Mouse (Mus musculus) hindbrain, embryonic 10.5 days (tissue): ENCODE data around the gene Oog2. TPM values are rescaled to one million over a fixed set of nuclear protein-coding genes. Genes with fewer than 3 reads are reported as not detected.
"Not testable (repeated sequence)": the region's sequence is repeated elsewhere in the genome, so short reads cannot be mapped to it uniquely, and the experiment has no call there.

Experiments
- DNase-seq: peaks from one replicate; pipeline ENCODE4 v3.0.0-alpha.2; 2017; ENCODE audit warnings: low spot score
- H3K27ac ChIP-seq: fragments of 300-500 bp; sonication (generic); 2 replicates; pipeline ENCODE4 v1.5.1; 2016; ENCODE audit warnings: mild to moderate bottlenecking, moderate library complexity
- H3K27me3 ChIP-seq: fragments of 300-500 bp; sonication (generic); 2 replicates; pipeline ENCODE4 v1.6.1; 2016; ENCODE audit warnings: mild to moderate bottlenecking; ENCODE audit not compliant: poor library complexity, insufficient read depth, severe bottlenecking
- H3K36me3 ChIP-seq: fragments of 300-500 bp; sonication (generic); 2 replicates; pipeline ENCODE4 v1.6.1; 2016; ENCODE audit warnings: mild to moderate bottlenecking, moderate library complexity
- H3K4me1 ChIP-seq: fragments of 300-500 bp; sonication (generic); replicated peaks from 2 replicates; pipeline ENCODE4 v1.6.1; 2016; ENCODE audit warnings: mild to moderate bottlenecking
- H3K4me3 ChIP-seq: fragments of 300-500 bp; sonication (generic); 2 replicates; pipeline ENCODE4 v1.5.1; 2016; ENCODE audit warnings: mild to moderate bottlenecking, moderate library complexity
- H3K9me3 ChIP-seq: fragments of 300-500 bp; sonication (generic); 2 replicates; pipeline ENCODE4 v1.6.1; 2016; ENCODE audit warnings: mild to moderate bottlenecking, moderate library complexity
- WGBS: fragments of 180-500 bp; shearing (Covaris S2); methylation state at CpG from one replicate; pipeline ENCODE4 v1.1.7; 2016; 5-methylcytosine and 5-hydroxymethylcytosine counted together
- polyA plus RNA-seq: library from polyadenylated mRNA; unstranded; fragments of >200 nt; fragmentation: Nextera tagmentation; extraction: Ambion mirVana; gene quantifications from 2 replicates; pipeline ENCODE4 v1.2.1, GENCODE M21; 2016

The Oog2 gene
- polyA plus RNA-seq = not detected in 2 replicates

DNA sequence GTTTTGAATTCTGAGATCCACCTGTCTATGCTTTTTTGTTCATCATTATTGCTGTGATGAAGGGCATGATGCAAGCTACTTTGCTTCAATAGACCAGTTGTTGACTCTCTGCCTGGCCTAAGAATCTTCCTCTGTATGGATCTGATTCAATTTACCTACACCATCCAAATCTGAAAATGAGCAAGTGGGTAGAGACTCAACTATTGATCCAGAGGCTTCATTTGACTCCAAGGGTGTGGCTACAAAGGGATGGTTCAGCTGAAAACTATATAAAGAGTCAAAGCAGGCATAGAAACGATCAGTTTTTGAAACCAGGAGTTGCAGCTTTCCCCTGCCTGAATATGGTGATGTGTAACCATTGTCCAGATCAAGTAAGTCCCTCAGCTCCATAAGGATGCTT is at the start of gene Oog2:
Oog2 (plus strand) TSS at position 301 of the 400 bp plus-strand sequence.
- H3K36me3 ChIP-seq = no peaks in the 10 kb centered on the region
- peaks cover 57% of the 10 kb centered on the region for H3K9me3 ChIP-seq
- H3K27me3 ChIP-seq = no peaks in the 10 kb centered on the region
- no peak for DNase-seq
- WGBS = 55% methylated on average over 1 of the region's 1 CpGs
- H3K4me3 ChIP-seq = no peak within 1 kb of the TSS
- no peak within 1 kb of the TSS for H3K27ac ChIP-seq
- H3K4me1 ChIP-seq = no peaks in the 10 kb centered on the region

DNA sequence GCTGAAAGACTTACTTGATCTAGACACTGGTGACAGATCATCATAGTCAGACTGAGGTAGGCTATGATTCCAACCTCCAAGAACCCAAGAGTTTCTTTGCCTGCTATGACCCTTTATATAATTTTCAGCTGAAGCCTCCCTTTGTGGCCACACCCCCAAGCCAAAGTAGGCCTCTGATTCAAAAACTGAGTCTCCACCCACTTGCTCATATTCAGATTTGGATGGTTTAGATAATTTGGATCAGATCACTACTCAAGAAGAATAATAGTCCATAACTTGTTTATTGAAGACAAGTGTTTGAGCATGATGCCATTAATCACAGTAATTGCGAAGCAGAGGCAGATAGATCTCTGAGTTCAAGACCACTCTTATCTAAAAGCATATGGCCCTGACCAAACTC is 28.0 kb upstream of the Oog2 start, which contains the start of gene Oog3:
Oog3 (minus strand) TSS at position 101 of the 400 bp plus-strand sequence.
- 72% methylated on average over 1 of the region's 1 CpGs for WGBS
- no peaks in the 10 kb centered on the region for H3K36me3 ChIP-seq
- no peaks in the 10 kb centered on the region for H3K4me1 ChIP-seq
- no peak for DNase-seq
- H3K9me3 ChIP-seq = peaks cover 54% of the 10 kb centered on the region
- no peak within 1 kb of the TSS for H3K27ac ChIP-seq
- H3K27me3 ChIP-seq = no peaks in the 10 kb centered on the region
- no peak within 1 kb of the TSS for H3K4me3 ChIP-seq

DNA sequence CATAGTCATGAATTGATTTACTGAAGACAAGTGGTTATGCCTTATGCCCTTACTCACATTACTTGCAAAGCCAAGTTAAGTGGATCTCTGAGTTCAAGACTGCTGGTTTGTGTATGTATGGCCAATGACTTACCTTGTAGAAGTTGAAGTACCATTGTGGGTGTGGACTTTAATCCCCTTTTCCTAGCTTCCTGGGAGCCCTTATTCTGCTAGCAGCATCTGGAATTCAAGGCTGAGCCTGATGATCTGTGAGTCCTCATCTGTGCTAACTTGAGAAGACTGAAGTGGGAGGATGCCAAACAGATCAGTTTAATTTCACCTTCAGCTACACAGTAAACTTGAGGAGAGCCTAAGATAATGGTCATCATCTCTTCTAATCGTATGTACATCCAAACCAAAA is 22.7 kb downstream of the Oog2 start, which contains the start of gene C87977:
C87977 (minus strand) TSS at position 101 of the 400 bp plus-strand sequence.
- not testable (repeated sequence) for DNase-seq, H3K36me3 ChIP-seq, H3K4me1 ChIP-seq, H3K4me3 ChIP-seq, H3K27ac ChIP-seq, H3K27me3 ChIP-seq
- WGBS = 76% methylated on average over 1 of the region's 1 CpGs
- H3K9me3 ChIP-seq = peaks cover 28% of the 10 kb centered on the region

Other genes with a start within 250 kb of the Oog2 start
- not detected in 2 replicates for gene Pramef25, start 239.7 kb upstream of the Oog2 start, polyA plus RNA-seq
- not detected in 2 replicates for gene Gm13101, start 223.8 kb upstream of the Oog2 start, polyA plus RNA-seq
- gene Pramef17, start 196.3 kb upstream of the Oog2 start, polyA plus RNA-seq = not detected in 2 replicates
- gene Pramel4, start 131.6 kb upstream of the Oog2 start, polyA plus RNA-seq = not detected in 2 replicates
- not detected in 2 replicates for gene Gm13102, start 84.2 kb upstream of the Oog2 start, polyA plus RNA-seq
- gene Oog3, start 28.1 kb upstream of the Oog2 start, polyA plus RNA-seq = not detected in 2 replicates
- gene C87977, start 22.6 kb downstream of the Oog2 start, polyA plus RNA-seq = not detected in 2 replicates
- not detected in 2 replicates for gene Pramel5, start 89.8 kb downstream of the Oog2 start, polyA plus RNA-seq
- gene Gm13128, start 139.5 kb downstream of the Oog2 start, polyA plus RNA-seq = not detected in 2 replicates
- gene Gm13119, start 167.2 kb downstream of the Oog2 start, polyA plus RNA-seq = not detected in 2 replicates
- gene Pramef20, start 187.2 kb downstream of the Oog2 start, polyA plus RNA-seq = not detected in 2 replicates
- gene Pramef12, start 217.7 kb downstream of the Oog2 start, polyA plus RNA-seq = not detected in 2 replicates
- 0.16 and 0.47 TPM in 2 replicates for gene 1700012P22Rik, start 248.1 kb downstream of the Oog2 start, polyA plus RNA-seq